Mouse (Mus musculus) heart, adult 18-20 months (tissue): ENCODE data around the gene Ttll10. TPM values are rescaled to one million over a fixed set of nuclear protein-coding genes. Genes with fewer than 3 reads are reported as not detected.

Experiments used
- DNase-seq, 2 experiments: peaks; one replicate each; pipeline ENCODE4 v3.0.0; 2021 to 2022; ENCODE audit warnings: mixed read lengths in 1 of 2
- total RNA-seq, 2 experiments: library from RNA; stranded (reverse); gene quantifications; 2 replicates each; pipeline ENCODE4 v1.2.3; 2021

Ttll10 gene
- total RNA-seq, 2 experiments from 2014 or later = 0.33 TPM; not detected in 1

GRCm38 (mm10) chr4:156065156-156065894 lies 6.1 kb upstream of the Ttll10 start:
- DNase-seq = no peak

GRCm38 (mm10) chr4:156064510-156064897 lies 5.3 kb upstream of the Ttll10 start:
- DNase-seq = peak; percentile 34 to 46

- DNase-seq = no peak
Observed at GRCm38 (mm10) chr4:156063861-156064509, 4.8 kb upstream of the Ttll10 start.

DNA sequence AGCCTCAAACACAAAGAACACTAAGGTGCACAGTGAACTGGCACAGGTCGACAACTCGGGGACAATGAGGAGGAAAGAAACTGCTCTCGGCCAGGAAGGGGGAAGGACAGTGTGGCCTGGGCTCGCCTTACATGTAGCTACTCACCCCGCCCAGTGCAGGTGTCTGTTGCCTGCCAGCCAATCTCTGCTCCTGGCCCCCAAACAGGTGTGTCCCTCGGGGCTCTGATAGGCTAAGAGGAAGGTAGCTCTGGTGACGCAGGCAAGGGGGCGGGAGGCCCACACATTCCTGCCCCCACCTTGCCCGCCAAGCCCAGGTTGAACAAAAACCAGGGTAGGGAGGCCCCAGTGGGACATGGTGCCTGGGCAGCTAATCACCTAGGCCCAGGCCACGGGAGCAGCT lies 499 bp upstream of the Ttll10 start:
- no peak for DNase-seq

- DNase-seq = no peak
Observed at GRCm38 (mm10) chr4:156058826-156059225, 388 bp downstream of the Ttll10 start.

GRCm38 (mm10) chr4:156057702-156058101 lies 1.5 kb downstream of the Ttll10 start:
- no peak for DNase-seq

DNA sequence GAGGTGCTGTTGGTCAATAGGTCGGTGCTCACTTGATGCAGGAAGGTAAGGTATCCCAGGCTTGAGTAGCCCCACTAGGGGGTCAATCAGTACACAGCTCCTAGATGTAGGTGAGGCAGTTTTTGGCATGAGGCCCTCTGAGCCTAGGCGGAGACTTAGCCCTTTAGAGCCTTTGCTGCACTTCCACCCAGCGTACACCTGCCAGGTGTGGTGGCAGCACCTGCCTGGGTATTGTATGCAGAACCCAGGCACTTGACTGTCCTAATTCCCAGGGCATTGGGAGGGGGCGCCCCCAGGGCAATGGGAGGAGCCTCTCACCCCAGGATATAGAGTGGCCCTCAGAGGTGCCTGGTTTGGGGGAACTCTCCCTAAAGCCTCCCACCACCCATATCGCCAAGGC lies 4.0 kb downstream of the Ttll10 start:
- DNase-seq = no peak

DNA sequence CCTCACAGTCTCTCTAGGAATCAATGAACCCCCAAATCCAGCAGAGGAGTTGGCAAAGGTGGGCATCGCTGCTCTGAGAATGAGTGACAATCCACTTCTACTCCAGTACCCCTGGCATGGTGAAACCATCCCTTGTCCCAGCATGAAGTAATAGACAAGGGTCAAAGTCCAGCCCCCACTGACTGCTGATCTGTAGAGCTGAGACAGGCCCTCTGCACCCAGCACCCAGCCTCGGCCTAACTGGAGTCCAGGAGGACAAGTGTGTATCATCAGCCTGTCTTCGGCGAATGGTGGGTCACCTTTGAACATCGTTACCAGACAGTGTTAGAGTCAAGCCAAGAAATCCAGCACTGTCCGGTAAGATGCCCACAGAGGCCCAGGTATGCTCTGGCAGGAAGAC lies 4.6 kb downstream of the Ttll10 start:
- no peak for DNase-seq

GRCm38 (mm10) chr4:156054130-156054529 lies 5.1 kb downstream of the Ttll10 start:
- DNase-seq = no peak

GRCm38 (mm10) chr4:156053113-156053512 lies 6.1 kb downstream of the Ttll10 start:
- no peak for DNase-seq

DNA sequence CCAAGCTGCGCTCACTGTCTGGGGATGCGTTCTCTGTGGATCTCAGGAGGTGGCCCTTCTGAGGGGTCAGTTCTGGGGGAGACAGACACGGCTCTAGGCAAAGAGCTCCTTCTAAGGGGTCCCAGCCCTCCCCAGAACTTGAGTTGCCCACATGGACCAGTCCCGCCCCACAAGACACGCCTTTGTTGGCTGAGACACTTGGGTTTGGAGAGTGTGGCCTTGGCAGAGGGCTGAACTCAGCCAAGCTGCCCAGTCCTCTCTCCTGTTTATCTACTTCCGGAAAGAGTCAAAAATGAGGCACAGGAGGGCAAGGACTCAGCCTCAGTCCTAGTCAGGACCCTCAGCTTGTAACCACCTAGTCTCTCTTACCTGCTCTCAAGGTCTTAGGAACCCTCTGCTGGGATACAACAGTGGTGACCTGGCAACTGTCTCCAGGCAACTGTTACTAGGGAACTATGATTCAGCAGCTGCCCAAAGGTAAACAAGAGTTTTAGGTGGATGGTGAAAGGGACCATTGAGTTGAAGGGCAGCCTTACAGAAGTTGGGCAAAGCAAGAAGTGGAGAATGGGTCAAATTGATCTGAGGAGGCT lies 8.7 kb downstream of the Ttll10 start:
- peak in 1 of 2 experiments; percentile 18 for DNase-seq

DNA sequence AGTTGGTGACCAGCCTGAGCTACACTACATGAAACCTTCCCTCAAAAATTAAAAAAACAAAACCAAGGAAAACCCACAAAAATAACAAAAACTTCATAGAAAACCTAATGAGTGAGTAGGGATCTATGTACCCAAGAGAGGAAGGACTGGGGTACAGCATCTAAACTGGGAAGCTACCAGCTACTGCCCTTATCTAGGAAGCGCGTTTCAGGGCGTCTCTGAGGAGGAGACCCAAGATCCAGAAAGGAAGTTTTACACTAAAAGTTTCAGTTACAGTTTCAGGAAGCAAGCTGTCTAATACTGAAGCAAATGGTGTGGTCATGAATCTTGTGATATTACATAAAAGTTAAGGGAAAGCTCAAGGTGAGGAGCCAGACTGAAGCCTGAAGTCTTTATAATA lies 9.4 kb downstream of the Ttll10 start:
- DNase-seq = no peak

DNA sequence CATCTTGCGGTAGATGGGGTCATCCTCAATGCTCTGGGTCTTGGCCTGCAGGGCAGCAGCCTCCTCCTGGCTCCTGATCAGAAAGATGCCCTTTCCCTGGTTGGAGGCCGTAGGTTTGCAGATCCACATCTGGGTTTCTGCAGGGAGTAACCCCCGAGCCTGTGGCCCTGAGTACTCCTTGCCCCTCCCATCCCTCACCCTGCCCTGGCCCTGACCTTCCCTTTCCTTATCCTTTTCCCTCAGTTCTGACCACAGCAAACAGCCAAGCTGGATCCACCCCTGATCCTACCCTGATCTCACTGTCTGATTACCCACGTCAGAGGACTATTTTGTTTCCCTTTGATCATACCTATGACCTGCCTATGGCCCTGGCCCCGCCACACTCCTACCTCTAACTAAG lies 14.5 kb downstream of the Ttll10 start:
- DNase-seq = no peak

- no peak for DNase-seq
Observed at GRCm38 (mm10) chr4:156034901-156035300, 24.3 kb downstream of the Ttll10 start.

DNA sequence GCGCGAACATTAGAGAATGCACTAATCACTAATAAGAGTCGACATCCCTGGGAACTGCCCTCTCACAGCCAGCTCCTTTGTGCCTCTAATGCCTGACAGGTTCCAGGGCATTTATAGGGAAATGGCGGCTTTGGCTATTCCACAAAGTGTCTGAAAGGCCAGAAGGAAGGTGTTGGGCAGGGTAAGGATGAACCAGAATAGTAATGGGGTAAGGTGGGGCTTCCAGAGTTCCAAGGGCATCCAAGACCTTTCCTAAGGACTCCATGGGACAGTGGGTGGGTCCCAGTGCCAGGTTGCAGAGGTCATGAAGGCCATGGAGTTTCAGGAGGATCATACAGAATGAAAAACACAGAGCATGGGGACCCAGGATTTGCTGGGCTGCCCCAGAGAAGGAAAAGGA lies 24.9 kb downstream of the Ttll10 start:
- no peak for DNase-seq

DNA sequence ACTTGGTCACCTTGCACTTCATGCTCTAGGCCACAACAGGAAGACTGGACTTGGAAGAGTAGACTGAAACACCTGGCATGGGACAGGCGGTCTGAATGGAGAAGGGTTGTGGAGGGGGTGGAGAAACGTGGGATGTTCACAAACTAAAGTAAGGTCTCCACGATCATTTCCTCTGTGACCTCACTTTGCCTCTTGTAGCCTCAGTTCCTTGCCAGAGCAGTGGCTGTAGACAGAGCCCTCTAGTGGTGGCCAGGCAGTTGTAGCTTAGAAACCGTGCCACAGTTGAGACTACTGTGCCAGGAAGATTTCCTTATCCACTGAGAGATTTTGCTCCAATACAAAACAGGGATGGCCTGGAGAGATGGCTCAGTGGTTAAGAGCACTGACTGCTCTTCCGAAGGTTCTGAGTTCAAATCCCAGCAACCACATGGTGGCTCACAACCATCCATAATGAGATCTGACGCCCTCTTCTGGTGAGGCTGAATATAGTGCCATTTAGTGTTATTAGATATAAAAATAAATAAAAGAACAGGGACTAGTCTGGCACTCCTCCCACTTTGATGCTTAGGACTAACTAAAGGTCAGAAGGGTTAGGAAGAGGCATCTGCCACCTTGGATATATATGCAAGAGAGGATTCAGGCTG lies 25.6 kb downstream of the Ttll10 start:
- DNase-seq = peak; percentile 61 to 62

GRCm38 (mm10) chr4:156032856-156033255 lies 26.4 kb downstream of the Ttll10 start:
- no peak for DNase-seq

- peak; percentile 91 for DNase-seq
Observed at GRCm38 (mm10) chr4:156031593-156032391, 27.4 kb downstream of the Ttll10 start.

GRCm38 (mm10) chr4:156031255-156031592 lies 28.0 kb downstream of the Ttll10 start:
- no peak for DNase-seq

DNA sequence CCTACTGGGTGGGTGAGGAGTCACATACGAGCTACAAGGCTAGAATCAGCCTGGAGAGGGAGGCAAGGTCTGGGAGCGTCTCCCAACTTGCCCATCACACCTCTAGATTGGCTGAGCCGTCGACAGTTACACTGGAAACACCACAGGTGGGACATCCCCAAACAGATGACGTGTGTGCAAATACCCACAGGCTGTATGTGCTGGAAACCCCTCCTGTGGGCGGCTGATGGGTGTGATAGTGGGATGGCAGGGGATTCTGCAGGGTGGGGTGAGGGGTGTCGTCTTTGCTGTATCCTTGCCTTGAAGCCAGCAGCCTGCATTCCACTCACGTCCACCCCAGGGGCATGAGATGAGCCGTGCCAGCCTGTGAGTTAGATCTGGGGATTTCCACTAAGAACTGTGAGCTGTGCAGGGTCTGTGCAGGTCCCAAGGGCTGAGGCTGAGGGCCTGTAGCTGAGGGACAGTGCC lies 28.5 kb downstream of the Ttll10 start:
- no peak for DNase-seq

DNA sequence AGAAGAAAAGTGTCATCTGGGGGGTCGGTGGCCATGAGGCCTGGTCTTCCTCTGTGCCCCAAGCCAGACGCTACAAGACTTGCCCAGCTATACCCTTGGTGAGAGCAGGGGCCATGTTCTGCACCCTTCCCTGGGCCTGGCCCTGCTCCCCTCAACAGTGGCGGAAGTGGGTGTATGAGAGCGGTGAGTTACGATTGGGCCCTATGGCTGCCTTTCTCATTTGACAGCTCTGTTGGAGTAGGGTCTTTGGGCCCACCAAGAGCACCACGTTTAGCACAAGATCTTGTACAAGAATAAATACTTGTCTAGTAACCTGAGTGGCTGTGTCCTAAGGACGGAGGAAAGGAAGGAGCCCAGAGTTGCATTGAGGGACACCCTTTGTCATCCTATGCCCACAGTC lies 30.6 kb downstream of the Ttll10 start:
- DNase-seq = no peak

DNA sequence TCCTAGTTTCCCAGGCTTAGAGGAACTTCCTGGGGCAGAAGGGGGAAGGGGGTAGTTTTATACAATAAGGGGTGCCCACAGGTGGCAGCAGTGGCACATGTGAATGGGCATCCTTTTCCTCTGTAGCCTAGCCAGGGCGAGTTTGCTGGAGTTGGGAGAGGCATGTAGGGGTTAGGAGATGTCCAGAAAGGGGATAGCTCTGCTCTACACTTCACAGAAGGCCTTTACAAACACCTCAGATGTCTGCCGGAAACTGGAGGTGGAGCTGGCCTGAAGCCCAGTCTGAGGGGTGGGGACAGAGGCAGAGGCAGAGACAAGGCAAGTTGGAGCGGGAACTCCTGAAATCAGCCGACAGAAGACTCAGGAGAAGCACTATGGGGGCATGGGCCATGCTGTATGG lies 33.2 kb downstream of the Ttll10 start, which contains the start of gene Tnfrsf18:
Gene Tnfrsf18, plus strand, starts transcription at position 152 of the 400 bp plus-strand sequence.
- peak; percentile 52 to 59 for DNase-seq
